Mouse (Mus musculus) c-Kit-negative CD71-positive TER-119-positive erythroid progenitor cells, embryonic 14.5 days (primary cell): Measurements from ENCODE around the gene Shd.

Experiments
- DNase-seq: peaks from one replicate; pipeline ENCODE4 v3.0.0-alpha.2; 2013; ENCODE audit warnings: low read depth, low spot score

Gene Shd

DNA sequence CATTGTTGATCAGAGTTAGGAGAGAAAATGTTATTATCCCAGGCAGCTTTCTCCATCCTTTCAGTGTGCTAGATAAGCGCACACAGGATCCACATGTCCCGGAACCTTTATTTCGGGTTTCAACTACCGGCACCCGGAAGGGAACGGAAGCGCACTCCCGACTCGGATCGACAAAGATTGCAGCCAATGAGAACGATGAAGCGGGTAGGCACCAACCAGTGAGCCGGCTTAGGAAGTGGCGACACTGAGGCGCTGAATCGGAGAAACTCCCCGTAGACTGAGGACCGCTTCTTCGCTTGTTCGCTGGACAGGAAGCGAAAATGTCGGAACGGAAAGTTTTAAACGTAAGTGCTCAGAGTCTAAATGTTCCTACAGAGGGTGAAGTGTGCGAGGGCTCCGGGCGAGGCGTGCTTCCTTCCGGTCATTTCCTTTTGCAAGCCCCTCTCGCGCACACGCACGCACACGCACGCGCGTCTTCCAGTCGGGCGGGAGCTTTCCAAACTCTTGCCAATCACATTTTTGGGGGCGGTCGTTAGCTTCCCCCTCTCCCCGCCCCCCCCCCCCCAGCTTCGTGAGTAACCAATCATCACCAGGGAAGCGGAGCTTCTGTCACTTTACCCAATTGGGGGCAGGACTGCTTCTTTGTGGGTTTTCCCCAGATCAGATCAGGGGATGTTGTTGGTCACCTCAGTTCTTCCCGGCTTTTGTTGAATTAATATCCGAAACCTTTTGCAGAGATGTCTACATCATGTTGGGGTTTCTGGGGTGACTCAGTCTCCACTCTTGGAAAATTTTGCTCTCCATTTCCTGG lies 11.1 kb upstream of the Shd start, which contains the start of gene Yju2:
TSS of gene Yju2 (plus strand) at position 182 of the 811 bp plus-strand sequence.
- peak; percentile 89 for DNase-seq

DNA sequence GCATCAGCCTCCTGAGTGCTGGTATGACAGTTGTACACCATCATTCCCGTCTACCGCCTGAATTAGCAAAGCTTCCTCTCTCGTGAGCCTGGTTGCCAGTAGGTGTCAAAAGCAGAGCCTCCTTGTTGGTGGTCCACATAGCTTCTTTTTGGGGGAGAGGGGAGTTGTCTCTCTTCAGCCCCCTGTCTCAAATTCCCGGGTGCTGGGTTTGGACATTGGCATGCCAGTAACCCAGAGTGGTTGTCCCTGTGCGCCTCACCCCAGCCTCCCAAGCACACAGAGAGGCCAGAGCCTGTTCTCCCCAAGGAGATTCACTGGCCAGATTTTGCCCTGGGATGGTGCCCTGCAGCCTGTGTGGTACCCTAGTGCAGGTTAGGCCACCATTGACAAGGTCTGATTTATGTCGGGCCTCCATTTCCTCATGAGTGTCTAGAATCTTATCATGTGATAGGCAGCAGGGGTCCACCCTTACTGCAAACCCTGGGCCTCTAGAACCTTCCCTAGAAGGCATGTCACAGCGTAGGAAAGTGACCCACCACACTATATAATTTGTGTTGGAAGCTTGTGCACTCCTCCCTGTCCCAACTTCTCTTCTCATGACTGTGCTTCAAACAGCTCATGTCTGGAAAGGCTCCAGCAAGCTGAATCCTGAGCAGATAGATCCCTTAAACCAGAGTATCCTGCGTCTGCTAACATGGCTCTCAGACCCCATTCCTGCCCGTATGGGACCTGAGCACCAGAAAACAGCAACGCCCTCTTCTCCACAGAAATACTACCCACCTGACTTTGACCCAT lies 10.1 kb upstream of the Shd start:
- DNase-seq: no peak

- DNase-seq: no peak
Observed at GRCm38 (mm10) chr17:55960791-55961190, 9.5 kb upstream of the Shd start.

DNA sequence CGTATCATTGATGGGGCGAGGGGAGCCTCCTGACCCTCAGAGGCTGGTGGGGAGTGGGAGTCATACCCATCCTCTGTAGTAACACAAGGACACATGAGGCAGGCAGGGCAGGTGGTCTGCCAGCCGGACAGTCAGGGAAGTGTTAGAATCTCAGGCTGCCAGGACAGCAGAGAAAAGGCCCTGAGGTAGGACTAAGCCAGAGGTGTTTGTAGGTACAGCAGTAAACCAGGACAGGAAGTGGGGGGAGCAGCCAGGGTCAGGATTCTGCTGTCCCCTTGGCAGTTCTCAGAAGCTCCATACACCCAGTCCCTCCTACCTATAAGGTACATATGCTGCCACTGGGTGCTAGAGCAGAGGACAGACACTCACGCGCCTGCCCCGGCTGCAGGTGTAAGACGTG lies 8.6 kb upstream of the Shd start:
- no peak for DNase-seq

DNA sequence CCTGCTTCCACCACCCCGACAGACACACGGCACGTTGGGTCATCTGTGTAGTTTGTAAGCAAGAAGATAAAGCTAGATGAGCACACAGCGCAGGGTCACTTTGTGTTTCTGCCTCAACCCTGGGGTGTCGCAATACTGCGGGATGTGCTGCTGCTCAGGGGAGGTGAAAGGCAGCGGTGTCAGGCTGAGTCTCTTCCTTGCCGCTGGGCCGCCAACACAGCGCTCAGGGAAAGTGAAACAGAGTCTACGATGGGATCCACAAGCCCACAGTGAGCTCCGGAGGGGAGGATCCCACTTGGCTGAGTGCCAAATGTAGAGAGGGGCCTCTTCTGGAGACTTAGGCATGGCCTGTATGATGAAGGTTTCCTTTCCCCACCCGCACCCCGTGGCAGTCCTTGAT lies 7.1 kb upstream of the Shd start:
- DNase-seq: no peak

DNA sequence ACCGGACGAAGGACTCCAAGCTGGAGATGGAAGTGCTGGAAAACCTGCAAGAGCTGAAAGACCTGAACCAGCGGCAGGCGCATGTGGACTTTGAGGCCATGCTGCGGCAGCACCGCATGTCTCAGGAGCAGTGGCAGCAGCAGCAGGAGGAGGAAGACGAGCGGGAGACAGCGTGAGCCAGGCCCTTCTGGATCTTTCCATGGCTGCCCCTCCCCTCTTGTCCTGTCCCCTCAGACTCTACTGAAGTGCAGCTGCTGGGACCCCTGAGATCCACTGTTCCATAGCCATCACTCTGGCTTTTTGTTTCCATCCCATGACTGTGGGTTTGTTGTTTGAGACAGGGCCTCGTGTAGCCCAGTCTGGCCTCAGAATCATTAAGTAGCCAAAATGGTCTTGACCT lies 5.8 kb upstream of the Shd start:
- no peak for DNase-seq

GRCm38 (mm10) chr17:55964996-55965395 lies 5.3 kb upstream of the Shd start:
- no peak for DNase-seq

DNA sequence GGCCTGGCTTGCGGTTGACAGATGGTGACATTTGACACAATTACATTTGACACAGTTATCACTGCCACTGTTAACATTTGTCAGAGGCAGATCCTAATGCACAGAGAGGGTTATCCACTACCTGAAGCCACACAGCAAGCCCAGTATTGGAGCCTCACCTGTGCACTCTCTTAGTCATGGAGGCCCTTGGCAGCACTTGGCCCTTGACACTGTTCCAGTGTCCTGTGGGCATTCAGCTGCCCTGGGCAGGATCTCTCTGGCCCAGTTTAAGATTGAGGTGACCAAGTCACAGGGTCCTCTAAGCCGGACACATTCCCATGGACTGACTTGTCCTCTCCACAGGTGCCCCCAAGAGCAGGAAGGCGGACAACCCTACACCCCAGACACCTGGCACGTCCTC lies 3.1 kb upstream of the Shd start:
- no peak for DNase-seq

- DNase-seq: no peak
Observed at GRCm38 (mm10) chr17:55968210-55968609, 2.1 kb upstream of the Shd start.

- no peak for DNase-seq
Observed at GRCm38 (mm10) chr17:55969560-55969959, 707 bp upstream of the Shd start.

DNA sequence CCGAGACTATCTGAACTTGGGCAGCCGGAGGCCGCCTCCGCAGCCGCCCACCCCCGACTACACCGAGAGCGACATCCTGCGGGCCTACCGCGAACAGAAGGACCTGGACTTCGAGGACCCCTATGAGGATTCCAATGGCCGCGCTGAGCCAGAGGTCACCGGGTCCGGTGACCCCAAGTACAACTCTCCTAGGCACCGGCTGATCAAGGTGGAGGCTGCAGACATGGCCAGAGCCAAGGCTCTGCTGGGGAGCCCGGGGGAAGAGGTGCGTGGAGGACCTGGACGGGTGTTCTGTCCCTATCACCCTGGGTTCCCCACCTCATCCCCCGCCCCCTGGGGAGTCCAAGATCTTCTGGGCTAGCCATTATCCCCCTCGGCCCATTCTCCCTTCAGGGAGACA lies 1.2 kb downstream of the Shd start:
- DNase-seq: no peak

DNA sequence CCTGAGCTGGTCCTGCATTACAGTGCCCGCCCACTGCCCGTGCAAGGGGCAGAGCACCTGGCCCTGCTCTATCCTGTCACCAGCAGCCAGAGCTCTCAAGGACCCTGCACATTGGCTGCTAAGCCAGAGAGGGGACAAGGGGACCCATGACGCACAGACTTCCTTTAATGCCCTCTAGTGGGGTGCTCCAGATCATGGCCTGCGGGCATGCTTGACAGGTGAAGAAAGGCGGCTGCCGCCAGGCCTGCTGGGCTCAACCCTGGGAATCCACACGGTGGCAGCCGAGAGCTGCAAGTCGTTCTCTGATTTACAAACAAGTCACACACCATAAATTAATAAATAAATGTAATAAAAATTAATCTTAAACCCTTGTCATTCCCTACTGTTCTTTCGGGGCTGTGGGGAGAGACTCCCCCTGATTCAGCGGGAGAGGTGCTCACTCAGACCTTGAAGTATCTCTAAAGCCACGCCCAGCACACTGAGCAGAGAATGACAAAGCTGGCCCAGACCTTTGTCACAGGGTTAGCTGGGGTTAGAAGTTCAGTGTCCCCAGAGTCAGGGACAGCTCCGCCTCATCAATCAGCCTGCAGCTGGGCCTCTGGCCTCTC lies 6.1 kb downstream of the Shd start:
- no peak for DNase-seq

GRCm38 (mm10) chr17:55977301-55977700 lies 7.0 kb downstream of the Shd start:
- no peak for DNase-seq

DNA sequence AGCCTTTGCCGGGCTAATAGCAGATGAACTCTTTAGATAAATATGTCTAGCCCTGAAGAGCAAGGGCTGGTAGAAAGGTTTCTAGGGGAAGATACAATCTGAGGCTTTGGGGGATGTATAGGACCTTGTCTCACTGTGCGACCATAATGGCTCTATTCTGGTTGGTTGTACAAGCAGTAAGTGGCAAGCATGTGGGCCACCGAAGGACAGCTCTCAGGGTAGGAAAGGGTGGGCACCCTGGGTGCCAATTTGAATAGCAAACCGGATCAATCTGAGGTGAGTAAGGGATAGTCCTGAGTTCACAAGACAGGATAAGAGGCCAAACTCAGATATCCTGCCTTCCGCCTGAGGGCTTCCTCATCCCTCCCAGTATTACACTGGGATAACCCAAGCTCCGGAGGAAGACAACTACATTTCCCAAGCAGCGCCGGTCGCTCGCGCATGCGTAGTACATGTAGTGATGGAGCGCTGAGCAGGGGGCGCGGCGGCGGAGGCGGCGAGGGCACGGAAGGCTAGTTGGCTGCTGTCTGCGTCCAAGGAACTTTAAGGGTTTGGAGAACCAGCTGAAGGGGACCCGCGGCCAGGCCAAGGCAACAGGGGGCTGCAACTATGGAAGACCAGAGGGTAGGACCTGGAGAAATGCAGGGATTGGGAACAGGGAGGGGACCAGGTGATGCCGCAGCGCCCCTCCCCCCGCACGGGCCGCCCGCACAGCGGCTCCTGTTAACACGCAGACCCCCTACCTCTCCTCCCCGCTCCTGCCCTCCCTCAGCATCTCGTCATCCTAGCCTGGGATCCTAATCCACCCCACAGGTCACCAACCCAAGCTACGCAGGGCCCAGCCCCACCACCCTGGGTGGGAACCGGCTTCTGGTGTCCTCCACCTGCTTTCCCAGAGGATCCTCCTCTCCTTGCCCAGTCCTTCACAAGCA lies 16.0 kb downstream of the Shd start, which contains the start of gene Fsd1:
TSS of gene Fsd1 (plus strand) at position 480 of the 932 bp plus-strand sequence.
- no peak for DNase-seq

DNA sequence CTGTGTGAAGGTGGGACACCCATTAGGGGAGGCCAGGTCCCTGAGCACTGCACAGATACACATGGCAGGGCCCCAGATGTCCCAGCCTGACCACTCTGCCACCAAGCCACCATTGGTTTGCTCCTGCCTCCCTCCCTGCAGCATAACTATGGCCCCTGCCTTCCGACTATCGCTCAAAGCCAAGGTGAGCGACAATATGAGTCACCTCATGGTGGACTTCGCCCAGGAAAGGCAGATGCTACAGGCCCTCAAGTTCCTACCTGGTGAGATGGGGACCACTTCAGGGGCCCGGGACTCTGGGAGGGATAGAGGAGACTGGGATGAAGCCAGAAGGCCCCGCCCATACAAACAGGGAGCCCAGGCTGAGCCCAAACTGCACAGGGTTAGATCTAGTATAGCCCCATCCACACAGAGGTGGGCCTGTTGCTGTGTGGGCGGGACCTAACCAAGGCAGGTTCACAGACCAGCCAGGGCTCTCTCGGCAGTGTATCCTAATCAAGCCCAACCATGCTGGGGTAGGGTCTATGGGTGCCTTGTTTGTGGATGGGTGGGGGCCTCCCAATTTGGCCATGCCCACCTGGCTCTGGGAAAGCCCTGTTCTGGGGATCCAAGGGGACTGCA lies 20.1 kb downstream of the Shd start:
- no peak for DNase-seq

DNA sequence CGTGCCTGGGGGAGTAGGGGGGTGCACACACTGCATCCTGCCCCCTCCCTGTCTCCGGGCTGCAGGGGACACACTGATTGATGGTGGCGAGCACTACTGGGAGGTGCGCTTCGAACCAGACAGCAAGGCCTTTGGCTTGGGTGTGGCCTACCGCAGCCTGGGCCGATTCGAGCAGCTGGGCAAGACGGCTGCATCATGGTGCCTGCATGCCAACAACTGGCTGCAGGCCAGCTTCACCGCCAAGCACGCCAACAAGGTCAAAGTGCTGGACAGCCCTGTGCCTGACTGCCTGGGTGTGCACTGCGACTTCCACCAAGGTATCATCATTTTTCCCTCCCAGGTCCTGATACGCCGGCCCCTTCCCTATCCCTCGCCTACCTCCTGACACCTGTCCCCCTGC lies 25.7 kb downstream of the Shd start:
- no peak for DNase-seq

GRCm38 (mm10) chr17:55999794-56000499 lies 29.7 kb downstream of the Shd start:
- DNase-seq: no peak

- no peak for DNase-seq
Observed at GRCm38 (mm10) chr17:56003000-56003399, 32.7 kb downstream of the Shd start.

GRCm38 (mm10) chr17:56005415-56006061 lies 35.3 kb downstream of the Shd start, which contains the start of the genes Stap2 and Mpnd:
Gene Stap2 (minus strand): TSS chr17:56005584.
Gene Mpnd (plus strand): TSS chr17:56005711.
- peak; percentile 57 for DNase-seq

DNA sequence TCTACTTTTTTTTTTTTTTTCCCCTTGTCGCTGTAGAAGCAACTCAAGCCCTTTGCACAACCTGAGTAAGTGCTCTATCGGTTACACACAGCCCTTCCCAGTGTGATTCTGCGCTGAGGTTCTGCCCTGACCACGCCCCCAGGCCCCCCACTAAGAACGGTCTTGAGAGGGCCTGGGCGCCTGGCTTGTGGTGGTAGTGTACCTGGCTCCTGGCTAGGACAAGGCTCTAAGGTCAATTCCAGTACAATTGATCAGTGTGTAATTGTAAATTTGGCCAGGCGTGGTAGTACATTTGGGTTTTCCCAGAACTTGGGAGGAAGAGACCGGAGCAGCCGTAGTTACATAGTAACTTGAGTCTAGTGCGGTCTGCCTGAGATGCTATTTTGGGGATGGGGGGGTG lies 36.7 kb downstream of the Shd start:
- DNase-seq: no peak
